Mouse (Mus musculus) liver, embryonic 14.5 days (tissue): ENCODE data around the gene Eri3.
A peak's percentile ranks its signal among the peaks of the same experiment; 100 is the strongest.

Experiments used
- CTCF ChIP-seq: IDR thresholded peaks from 2 replicates; pipeline ENCODE4 v1.5.1; 2016; ENCODE audit warnings: antibody characterized with exemption, low read depth, control low read depth
- EP300 ChIP-seq: IDR thresholded peaks from 2 replicates; pipeline ENCODE4 v1.6.1; 2016; ENCODE audit warnings: antibody characterized with exemption, low read depth

DNA sequence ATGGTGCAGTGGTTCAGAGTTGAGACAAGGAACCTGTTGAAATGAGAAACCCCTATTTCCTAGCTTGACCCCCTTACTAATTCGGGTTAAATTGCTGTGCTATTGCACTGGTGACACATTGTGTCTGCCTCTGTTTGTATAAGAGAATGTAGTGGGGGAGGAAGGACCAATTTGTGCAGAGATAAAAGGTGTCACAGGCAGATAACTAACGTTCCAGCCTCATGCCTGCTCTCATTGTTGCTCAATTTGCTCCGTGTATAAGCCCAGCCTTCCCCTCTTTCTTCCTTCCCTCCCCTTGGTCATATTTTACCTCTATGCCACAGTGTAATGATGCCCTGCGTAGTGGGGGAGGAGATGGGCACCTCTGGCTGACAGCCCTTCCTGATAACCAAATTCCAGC lies 61.2 kb downstream of the Eri3 start:
- TF ChIP-seq CTCF (no peak), EP300 (peak; percentile 64)
